Mouse (Mus musculus) adrenal gland, postnatal 4 days (tissue): ENCODE measurements at regions not wholly inside any gene's neighbourhood (a gene's known extent, or its start where the extent isn't known, plus 50 kb on each side); places are given as distances from the start of the nearest gene placed in this dataset.

Experiments
- DNase-seq, 2 experiments: peaks; one replicate each; pipeline ENCODE4 v3.0.0; 2021 to 2022; ENCODE audit warnings: low spot score in 2 of 2, mixed read lengths in 2 of 2

DNA sequence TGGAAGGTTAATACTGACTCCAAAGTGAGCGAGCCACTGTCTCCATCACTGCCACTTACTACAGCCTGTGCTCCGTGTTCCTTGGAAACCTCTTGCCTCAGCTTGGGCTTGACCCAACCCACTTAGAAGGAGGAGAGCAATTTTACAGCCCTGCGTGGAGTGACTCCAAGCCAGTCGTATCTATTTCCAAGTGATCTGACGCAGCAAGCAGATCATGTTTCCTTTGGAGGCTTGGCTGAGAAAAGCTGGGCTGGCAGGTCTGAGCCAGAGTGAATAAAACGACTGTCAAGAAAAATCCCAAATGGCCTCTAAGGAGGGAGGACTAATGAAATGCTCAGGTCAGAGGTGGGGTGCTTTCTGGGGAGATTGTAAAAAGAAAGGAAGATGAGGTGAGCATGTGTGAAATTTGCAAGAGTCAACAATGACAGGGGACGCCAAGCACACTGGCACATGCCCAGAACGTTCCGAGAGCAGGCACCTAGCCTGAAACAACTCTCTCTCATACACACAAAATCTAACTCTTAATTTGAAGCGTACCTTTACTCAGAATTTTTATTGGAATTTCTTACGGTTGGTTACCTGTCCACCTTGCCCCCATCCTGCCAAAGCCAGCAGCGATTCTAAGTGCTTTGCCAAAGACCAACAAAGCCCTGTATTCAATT lies 225.5 kb downstream of the Zfp36l1 start:
- DNase-seq: no peak

- no peak for DNase-seq
Observed at GRCm38 (mm10) chr12:79886494-79886893, 226.3 kb downstream of the Zfp36l1 start.

GRCm38 (mm10) chr12:79885286-79885685 lies 227.5 kb downstream of the Zfp36l1 start:
- no peak for DNase-seq

- no peak for DNase-seq
Observed at GRCm38 (mm10) chr12:79883651-79884050, 229.2 kb downstream of the Zfp36l1 start.

DNA sequence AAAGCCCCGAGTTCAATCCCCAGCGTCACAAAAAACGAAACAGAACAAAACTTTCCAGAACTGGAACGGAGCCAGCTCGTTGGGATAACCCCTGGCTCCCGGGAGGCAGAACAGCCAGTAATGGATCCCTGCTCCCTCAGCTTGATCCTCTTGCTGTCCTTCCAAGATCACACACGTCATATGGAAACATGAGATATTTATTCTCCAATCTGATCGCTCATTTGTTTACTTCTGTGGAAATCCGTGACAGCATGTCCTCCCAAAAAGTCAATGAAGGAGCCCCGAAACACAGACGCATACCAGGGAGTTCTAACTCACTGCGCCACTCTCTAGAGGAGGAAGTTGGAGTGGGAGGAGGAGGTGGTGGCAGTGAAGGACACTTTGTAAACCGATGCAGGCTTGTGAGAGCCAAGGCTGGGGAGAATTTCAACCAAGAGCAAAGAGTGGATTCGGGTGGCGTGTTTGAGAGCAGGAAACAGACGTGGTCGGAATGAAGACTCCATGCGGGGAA lies 232.0 kb downstream of the Zfp36l1 start:
- DNase-seq: no peak

- DNase-seq: no peak
Observed at GRCm38 (mm10) chr12:79880346-79880745, 232.5 kb downstream of the Zfp36l1 start.

- no peak for DNase-seq
Observed at GRCm38 (mm10) chr12:79879918-79880273, 232.9 kb downstream of the Zfp36l1 start.

DNA sequence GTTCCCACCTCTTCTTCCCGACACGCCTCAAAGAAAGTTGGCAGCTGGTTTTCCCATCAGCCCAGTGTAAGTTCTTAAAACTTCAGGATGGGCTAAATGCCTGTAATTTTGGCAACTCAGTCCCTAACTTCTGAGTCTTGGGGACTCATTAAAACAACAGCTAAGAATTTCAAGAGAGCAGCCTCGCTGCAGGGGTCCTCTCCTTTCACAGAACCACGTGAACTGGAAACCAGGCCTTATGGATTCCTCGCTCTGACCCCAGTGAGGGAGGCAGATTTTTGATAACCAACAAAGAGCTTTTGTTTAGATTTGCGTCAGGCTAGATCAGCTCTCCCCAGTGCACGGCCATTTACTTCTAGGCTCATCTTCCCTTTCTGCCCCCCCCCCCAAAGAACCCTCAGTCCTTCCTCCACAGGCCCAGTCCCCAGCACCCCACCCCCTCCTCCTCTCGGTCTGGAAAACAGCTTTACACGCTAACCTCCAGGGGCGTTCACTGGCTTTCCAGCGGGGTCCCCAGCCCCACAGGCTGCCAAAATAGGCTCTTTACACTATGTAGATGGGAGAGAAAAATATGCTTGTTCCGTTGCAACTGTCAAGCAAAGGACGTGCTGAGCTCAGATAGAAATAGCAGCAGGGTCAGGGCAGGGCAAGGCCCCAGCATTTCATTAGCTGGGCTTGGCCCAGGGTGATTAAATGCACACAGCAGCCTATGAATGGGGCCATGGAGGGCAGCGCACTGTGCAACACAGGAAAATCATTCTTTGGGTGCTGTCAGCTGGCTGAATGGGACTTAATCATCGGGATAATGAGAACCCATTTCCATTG lies 233.5 kb downstream of the Zfp36l1 start:
- DNase-seq: peak in 1 of 2 experiments; percentile 33

DNA sequence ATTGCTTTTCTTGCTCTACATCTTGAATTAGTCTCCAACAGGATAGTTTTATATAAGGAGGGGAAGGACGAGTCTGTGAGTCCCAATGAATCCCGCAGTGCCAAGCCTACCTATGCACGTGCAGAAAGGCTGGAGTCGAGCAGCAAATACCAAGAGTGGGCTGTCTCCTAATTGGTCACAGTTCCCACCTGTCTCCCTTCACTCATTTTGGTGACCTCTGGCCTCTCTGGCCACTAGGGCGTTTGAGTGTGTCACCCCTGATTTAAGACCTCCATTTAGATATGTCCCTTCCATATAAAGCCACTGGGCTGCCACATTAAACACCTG lies 234.1 kb downstream of the Zfp36l1 start:
- DNase-seq: no peak

GRCm38 (mm10) chr12:79878163-79878562 lies 234.7 kb downstream of the Zfp36l1 start:
- no peak for DNase-seq

DNA sequence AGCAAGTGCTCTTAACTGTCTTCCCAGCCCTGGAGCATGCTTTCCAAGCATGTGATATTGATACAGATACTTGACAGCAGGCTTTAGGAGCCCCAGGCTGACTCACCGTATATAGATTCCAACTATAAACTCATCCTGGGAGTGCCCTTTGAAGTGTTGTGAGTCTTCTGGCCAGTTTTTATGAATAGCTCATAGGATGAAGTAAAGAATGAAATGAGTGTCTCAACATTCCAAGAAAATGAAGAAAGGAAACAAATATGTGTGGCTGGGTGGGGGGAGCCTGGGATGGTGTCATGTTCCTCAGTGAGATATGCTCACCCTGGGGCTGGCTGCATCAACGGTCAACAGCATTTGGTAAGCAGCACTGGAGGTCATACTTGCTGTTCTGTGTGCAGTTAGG lies 238.5 kb downstream of the Zfp36l1 start:
- no peak for DNase-seq

DNA sequence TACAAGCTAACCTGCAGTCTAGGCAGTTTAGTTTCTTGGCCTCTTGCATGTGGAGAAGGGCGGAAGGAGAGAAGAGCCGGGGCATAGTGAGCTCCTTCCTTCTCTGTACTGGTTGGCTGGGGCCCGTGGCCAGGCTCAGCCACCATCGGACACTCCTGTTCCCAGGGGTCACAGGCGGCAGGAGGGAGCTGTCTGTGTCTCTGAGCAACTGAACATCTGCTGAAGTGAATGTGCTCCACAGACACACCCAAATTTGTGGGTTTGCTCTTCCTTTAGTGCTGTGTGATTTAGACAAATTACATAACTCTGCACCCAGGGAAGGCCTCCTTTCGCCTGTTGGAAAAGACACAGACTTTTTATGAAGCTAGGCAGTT lies 247.6 kb downstream of the Zfp36l1 start:
- DNase-seq: no peak

- DNase-seq: no peak
Observed at GRCm38 (mm10) chr12:79864346-79865178, 248.3 kb downstream of the Zfp36l1 start.
